Mouse (Mus musculus): ENCODE results near the gene Ankrd54. TPM values are rescaled to one million over a fixed set of nuclear protein-coding genes. Genes with fewer than 3 reads are reported as not detected.

Gene Ankrd54
- total and polyA plus RNA-seq, 3 experiments: 21.8 to 38.6 (median 26.4) TPM

- dilution Hi-C loops (cut with MboI; ENCODE audit: extremely low pct_ligation_motif_present, extremely low pct_unique_long_range_greater_than_20kb, low sequenced_read_pairs): no loop called here
- H3K79me2 ChIP-seq (replicated peaks; ENCODE audit: control insufficient read depth, extremely low read depth, insufficient read depth, poor library complexity, severe bottlenecking): no peaks in the 10 kb centered on the region
These were observed 37.7 kb upstream of the Ankrd54 start for GRCm38 (mm10) chr15:79100391-79100790.

GRCm38 (mm10) chr15:79099456-79099855 lies 36.8 kb upstream of the Ankrd54 start:
- Histone ChIP-seq H3K79me2 (replicated peaks; ENCODE audit: control insufficient read depth, extremely low read depth, insufficient read depth, poor library complexity, severe bottlenecking) (no peaks in the 10 kb centered on the region), H3K4me2 (ENCODE audit: insufficient read depth, low read depth, poor library complexity, severe bottlenecking) (no peak overlapping the region), H3K36me3 (replicated peaks in 1 of 2; ENCODE audit: control insufficient read depth in 1 of 2, insufficient read depth in 1 of 2, low read length in 1 of 2) (peaks cover 11 to 25% of the 10 kb centered on the region in 2 experiments), H3K4me3 (replicated peaks in 1 of 3; ENCODE audit: low read depth in 2 of 3, low read length in 2 of 3, poor library complexity in 1 of 3) (no peak overlapping the region), H3K4me1 (ENCODE audit: control insufficient read depth in 1 of 2, insufficient read depth in 2 of 2) (no peaks in the 10 kb centered on the region), H3K27me3 (replicated peaks) (no peaks in the 10 kb centered on the region), H3K27ac (ENCODE audit: insufficient read depth, low read depth) (no peak overlapping the region), H3K9me3 (replicated peaks; ENCODE audit: low read length) (no peaks in the 10 kb centered on the region), H3K9ac (ENCODE audit: insufficient read depth, low read depth) (no peak overlapping the region)
- DNase-seq (ENCODE audit: extremely low read depth): no peak
- dilution Hi-C loops (cut with MboI; ENCODE audit: extremely low pct_ligation_motif_present, extremely low pct_unique_long_range_greater_than_20kb, low sequenced_read_pairs) (no loop called here), in situ Hi-C loops (cut with MboI; ENCODE audit: low pct_ligation_motif_present, low pct_unique_long_range_greater_than_20kb, low sequenced_read_pairs) (loop anchor here (5.0 kb wide), 1 partner anchor 38 kb away; no protein-coding TSS in a partner anchor)
- TF ChIP-seq KAT2A (IDR thresholded peaks at IDR 0.05; ENCODE audit: insufficient replicate concordance, low read length): no peak
- no peak for TF ChIP-seq IRF4 (IDR thresholded peaks at IDR 0.05; ENCODE audit: low read depth, low read length)
- no peak for TF ChIP-seq USF1 (IDR thresholded peaks at IDR 0.05; ENCODE audit: low read depth, low read length)
- no peak for TF ChIP-seq HCFC1 (IDR thresholded peaks at IDR 0.05; ENCODE audit: low read depth, low read length)
- TF ChIP-seq MEF2A (IDR thresholded peaks at IDR 0.05; ENCODE audit: borderline replicate concordance, low read depth, low read length): no peak

More at GRCm38 (mm10) chr15:79100391-79100790, 37.7 kb upstream of the Ankrd54 start:
- no peak overlapping the region for H3K27ac ChIP-seq (ENCODE audit: insufficient read depth, low read depth)
- no peaks in the 10 kb centered on the region for H3K4me1 ChIP-seq (ENCODE audit: control insufficient read depth in 1 of 2, insufficient read depth in 2 of 2)
- in situ Hi-C loops (cut with MboI; ENCODE audit: low pct_ligation_motif_present, low pct_unique_long_range_greater_than_20kb, low sequenced_read_pairs): no loop called here
- no peaks in the 10 kb centered on the region for H3K27me3 ChIP-seq (replicated peaks)
- no peak overlapping the region for H3K9ac ChIP-seq (ENCODE audit: insufficient read depth, low read depth)
- no peak overlapping the region for H3K4me3 ChIP-seq (replicated peaks in 1 of 3; ENCODE audit: low read depth in 2 of 3, low read length in 2 of 3, poor library complexity in 1 of 3)
- H3K4me2 ChIP-seq (ENCODE audit: insufficient read depth, low read depth, poor library complexity, severe bottlenecking): no peak overlapping the region
- DNase-seq (ENCODE audit: extremely low read depth): no peak
- no peaks in the 10 kb centered on the region for H3K9me3 ChIP-seq (replicated peaks; ENCODE audit: low read length)
- peaks cover 7 to 17% of the 10 kb centered on the region in 2 experiments for H3K36me3 ChIP-seq (replicated peaks in 1 of 2; ENCODE audit: control insufficient read depth in 1 of 2, insufficient read depth in 1 of 2, low read length in 1 of 2)
- TF ChIP-seq JUN (IDR thresholded peaks at IDR 0.05; ENCODE audit: insufficient read depth, low read depth, low read length) (no peak), JUND (conservative IDR thresholded peaks at IDR 0.05; ENCODE audit: low read depth, low read length) (no peak), IRF4 (IDR thresholded peaks at IDR 0.05; ENCODE audit: low read depth, low read length) (no peak), NRF1 (IDR thresholded peaks at IDR 0.05; ENCODE audit: low read depth, low read length) (no peak), RAD21 (IDR thresholded peaks at IDR 0.05; ENCODE audit: low read depth, low read length) (no peak)

- Histone ChIP-seq H3K4me2 (ENCODE audit: insufficient read depth, low read depth, poor library complexity, severe bottlenecking) (no peak overlapping the region), H3K9ac (ENCODE audit: insufficient read depth, low read depth) (no peak overlapping the region), H3K27ac (ENCODE audit: insufficient read depth, low read depth) (no peak overlapping the region), H3K9me3 (replicated peaks; ENCODE audit: low read length) (no peaks in the 10 kb centered on the region), H3K27me3 (replicated peaks) (no peaks in the 10 kb centered on the region), H3K36me3 (replicated peaks in 1 of 2; ENCODE audit: control insufficient read depth in 1 of 2, insufficient read depth in 1 of 2, low read length in 1 of 2) (peaks cover 17 to 31% of the 10 kb centered on the region in 2 experiments), H3K4me1 (ENCODE audit: control insufficient read depth in 1 of 2, insufficient read depth in 2 of 2) (no peaks in the 10 kb centered on the region), H3K79me2 (replicated peaks; ENCODE audit: control insufficient read depth, extremely low read depth, insufficient read depth, poor library complexity, severe bottlenecking) (no peaks in the 10 kb centered on the region), H3K4me3 (replicated peaks in 1 of 3; ENCODE audit: low read depth in 2 of 3, low read length in 2 of 3, poor library complexity in 1 of 3) (no peak overlapping the region)
- TF ChIP-seq GABPA (IDR thresholded peaks at IDR 0.05; ENCODE audit: insufficient replicate concordance, low read depth, low read length): no peak
- TF ChIP-seq JUN (IDR thresholded peaks at IDR 0.05; ENCODE audit: insufficient read depth, low read depth, low read length): no peak
- TF ChIP-seq HCFC1 (IDR thresholded peaks at IDR 0.05; ENCODE audit: low read depth, low read length): no peak
- TF ChIP-seq TBP (conservative IDR thresholded peaks at IDR 0.05; ENCODE audit: low read depth, low read length): no peak
- no peak for TF ChIP-seq NRF1 (IDR thresholded peaks at IDR 0.05; ENCODE audit: low read depth, low read length)
- no peak for TF ChIP-seq PAX5 (IDR thresholded peaks at IDR 0.05; ENCODE audit: low read length)
- no peak for TF ChIP-seq MAX (IDR thresholded peaks at IDR 0.05; ENCODE audit: low read length)
- no peak for TF ChIP-seq ZNF384 (IDR thresholded peaks at IDR 0.05; ENCODE audit: low read depth, low read length)
- no peak for TF ChIP-seq ZC3H11A (IDR thresholded peaks at IDR 0.05; ENCODE audit: low read depth, low read length)
- TF ChIP-seq ETS1 (conservative IDR thresholded peaks at IDR 0.05; ENCODE audit: low read depth, low read length): no peak
- no peak for TF ChIP-seq ZKSCAN1 (IDR thresholded peaks at IDR 0.05; ENCODE audit: borderline replicate concordance, low read depth, low read length)
- TF ChIP-seq MAZ (IDR thresholded peaks at IDR 0.05; ENCODE audit: low read depth, low read length): no peak
- no peak for TF ChIP-seq SMC3 (IDR thresholded peaks at IDR 0.05; ENCODE audit: low read depth, low read length)
- TF ChIP-seq ZMIZ1 (IDR thresholded peaks at IDR 0.05; ENCODE audit: low read depth, low read length): no peak
- no peak for TF ChIP-seq POLR2A (IDR thresholded peaks at IDR 0.05; ENCODE audit: low read depth, low read length)
- TF ChIP-seq POLR2AphosphoS2 (IDR thresholded peaks at IDR 0.05; ENCODE audit: low read depth, low read length): no peak
- TF ChIP-seq CTCF (conservative IDR thresholded peaks at IDR 0.05 in 1 of 2, IDR thresholded peaks at IDR 0.05 in 1 of 2; ENCODE audit: low read depth in 2 of 2, low read length in 2 of 2): no peak
- in situ Hi-C loops (cut with MboI; ENCODE audit: low pct_ligation_motif_present, low pct_unique_long_range_greater_than_20kb, low sequenced_read_pairs): loop anchor here (5.0 kb wide), 1 partner anchor 38 kb away; no protein-coding TSS in a partner anchor
- DNase-seq (ENCODE audit: extremely low read depth): no peak
- dilution Hi-C loops (cut with MboI; ENCODE audit: extremely low pct_ligation_motif_present, extremely low pct_unique_long_range_greater_than_20kb, low sequenced_read_pairs): no loop called here
These were observed 36.2 kb upstream of the Ankrd54 start for GRCm38 (mm10) chr15:79098868-79099267.
